Mouse (Mus musculus): ENCODE measurements around the gene Nup107. TPM values are rescaled to one million over a fixed set of nuclear protein-coding genes. Genes with fewer than 3 reads are reported as not detected.
A peak's percentile ranks its signal among the peaks of the same experiment; 100 is the strongest.
"Not testable (repeated sequence)": the region's sequence is repeated elsewhere in the genome, so short reads cannot be mapped to it uniquely, and the experiment has no call there.

The Nup107 gene
- polyA plus RNA-seq, 1 experiment from 2014 or later = 58.8 TPM

GRCm38 (mm10) chr10:117711408-117711807 is 81.1 kb downstream of the Nup107 start:
- no peak for ATAC-seq
- Histone ChIP-seq H3K27ac (no peak overlapping the region), H3K4me3 (replicated peaks) (peak overlapping the region; percentile 95; the same call in 1 of the 2 replicates)

DNA sequence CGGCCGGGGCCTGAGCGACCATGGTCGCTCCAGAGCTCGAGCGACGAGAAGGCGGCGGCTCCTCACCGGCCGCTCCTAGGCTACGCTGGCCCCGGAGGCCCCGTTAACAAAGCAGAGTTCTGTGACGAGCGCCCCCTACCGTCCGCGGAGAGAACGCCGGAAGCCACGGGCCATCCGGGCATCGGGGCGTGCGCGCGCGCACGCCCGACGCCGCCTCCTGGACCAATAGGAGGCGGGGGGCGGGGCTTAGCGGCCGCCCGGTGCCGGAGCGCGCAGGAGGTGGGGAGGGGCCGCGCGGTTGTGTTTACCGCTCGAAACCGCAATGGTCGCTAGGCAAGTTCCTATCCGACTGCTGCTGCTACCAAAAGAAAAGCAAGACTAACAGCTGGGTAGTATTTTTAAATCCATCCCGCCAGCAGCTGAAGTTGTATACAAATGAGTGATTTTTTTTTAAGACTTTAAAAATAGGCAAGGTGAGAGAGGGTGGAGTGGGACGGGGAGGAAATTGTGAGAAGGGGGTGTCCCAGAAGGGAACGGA is 81.8 kb downstream of the Nup107 start, which contains the start of gene Mdm2:
Gene Mdm2 (minus strand): TSS at position 155 of the 538 bp plus-strand sequence.
- peak; percentile 96 for ATAC-seq

More at GRCm38 (mm10) chr10:117711408-117711807, 81.1 kb downstream of the Nup107 start:
- 0 out of 2 replicates have a peak, but pooled peaks cover 6% of the 10 kb centered on the region for H3K36me3 ChIP-seq
- no peaks in the 10 kb centered on the region for H3K9me3 ChIP-seq
- peak overlapping the region; percentile 49; the same call in 1 of the 2 replicates for H3K9ac ChIP-seq
- H3K4me2 ChIP-seq (replicated peaks) = peak overlapping the region; percentile 61
- WGBS = 59% methylated on average over 5 of the region's 5 CpGs
- peaks cover 8% of the 10 kb centered on the region; the same call in 1 of the 2 replicates for H3K4me1 ChIP-seq (replicated peaks)
- H3K27me3 ChIP-seq (replicated peaks) = no peaks in the 10 kb centered on the region

GRCm38 (mm10) chr10:117709930-117710603 is 82.4 kb downstream of the Nup107 start:
- Histone ChIP-seq H3K27me3 (replicated peaks) (no peaks in the 10 kb centered on the region), H3K9ac (peak overlapping the region; percentile 99), H3K4me1 (replicated peaks) (peaks cover 8% of the 10 kb centered on the region; the same call in 1 of the 2 replicates), H3K27ac (peak overlapping the region; percentile 97), H3K9me3 (no peaks in the 10 kb centered on the region), H3K4me3 (replicated peaks) (peak overlapping the region; percentile 95), H3K4me2 (replicated peaks) (peak overlapping the region; percentile 56), H3K36me3 (peaks cover 11% of the 10 kb centered on the region)
- under 1% methylated on average over 66 of the region's 71 CpGs for WGBS
- peak; percentile 83 for ATAC-seq

More for the DNA sequence above, 81.8 kb downstream of the Nup107 start, which contains the start of gene Mdm2:
- Histone ChIP-seq H3K4me2 (replicated peaks) (peak within 1 kb of the TSS; percentile 61), H3K9ac (peak within 1 kb of the TSS; percentile 99), H3K4me1 (replicated peaks) (peaks cover 8% of the 10 kb centered on the region; the same call in 1 of the 2 replicates), H3K27me3 (replicated peaks) (no peaks in the 10 kb centered on the region), H3K4me3 (replicated peaks) (peak within 1 kb of the TSS; percentile 95), H3K36me3 (peaks cover 7% of the 10 kb centered on the region; the same call in 1 of the 2 replicates), H3K27ac (peak within 1 kb of the TSS; percentile 97), H3K9me3 (no peaks in the 10 kb centered on the region)
- WGBS = under 1% methylated on average over 52 of the region's 52 CpGs

GRCm38 (mm10) chr10:117709326-117709830 is 83.1 kb downstream of the Nup107 start:
- ATAC-seq = no peak
- Histone ChIP-seq H3K27me3 (replicated peaks) (no peaks in the 10 kb centered on the region), H3K4me3 (replicated peaks) (peak overlapping the region; percentile 95), H3K9me3 (no peaks in the 10 kb centered on the region), H3K4me1 (replicated peaks) (peaks cover 8% of the 10 kb centered on the region; the same call in 1 of the 2 replicates), H3K9ac (peak overlapping the region; percentile 99), H3K4me2 (replicated peaks) (peak overlapping the region; percentile 56), H3K36me3 (peaks cover 14% of the 10 kb centered on the region), H3K27ac (peak overlapping the region; percentile 97)
- 36% methylated on average over 12 of the region's 12 CpGs for WGBS

GRCm38 (mm10) chr10:117708856-117709255 is 83.6 kb downstream of the Nup107 start:
- H3K9ac ChIP-seq = no peak overlapping the region
- no peaks in the 10 kb centered on the region for H3K27me3 ChIP-seq (replicated peaks)
- 73% methylated on average over 9 of the region's 9 CpGs for WGBS
- no peak overlapping the region for H3K27ac ChIP-seq
- peak overlapping the region; percentile 95 for H3K4me3 ChIP-seq (replicated peaks)
- peaks cover 8% of the 10 kb centered on the region; the same call in 1 of the 2 replicates for H3K4me1 ChIP-seq (replicated peaks)
- H3K9me3 ChIP-seq = no peaks in the 10 kb centered on the region
- H3K4me2 ChIP-seq (replicated peaks) = peak overlapping the region; percentile 56
- H3K36me3 ChIP-seq = peaks cover 17% of the 10 kb centered on the region
- no peak for ATAC-seq

- Histone ChIP-seq H3K9ac (no peak overlapping the region), H3K27me3 (replicated peaks) (no peaks in the 10 kb centered on the region), H3K4me1 (replicated peaks) (peaks cover 8% of the 10 kb centered on the region; the same call in 1 of the 2 replicates), H3K4me2 (replicated peaks) (no peak overlapping the region), H3K9me3 (no peaks in the 10 kb centered on the region), H3K36me3 (peaks cover 20% of the 10 kb centered on the region), H3K4me3 (replicated peaks) (no peak overlapping the region), H3K27ac (no peak overlapping the region)
- no peak for ATAC-seq
- WGBS = 96% methylated on average over 2 of the region's 2 CpGs
Measured at GRCm38 (mm10) chr10:117708376-117708775, 84.1 kb downstream of the Nup107 start.

DNA sequence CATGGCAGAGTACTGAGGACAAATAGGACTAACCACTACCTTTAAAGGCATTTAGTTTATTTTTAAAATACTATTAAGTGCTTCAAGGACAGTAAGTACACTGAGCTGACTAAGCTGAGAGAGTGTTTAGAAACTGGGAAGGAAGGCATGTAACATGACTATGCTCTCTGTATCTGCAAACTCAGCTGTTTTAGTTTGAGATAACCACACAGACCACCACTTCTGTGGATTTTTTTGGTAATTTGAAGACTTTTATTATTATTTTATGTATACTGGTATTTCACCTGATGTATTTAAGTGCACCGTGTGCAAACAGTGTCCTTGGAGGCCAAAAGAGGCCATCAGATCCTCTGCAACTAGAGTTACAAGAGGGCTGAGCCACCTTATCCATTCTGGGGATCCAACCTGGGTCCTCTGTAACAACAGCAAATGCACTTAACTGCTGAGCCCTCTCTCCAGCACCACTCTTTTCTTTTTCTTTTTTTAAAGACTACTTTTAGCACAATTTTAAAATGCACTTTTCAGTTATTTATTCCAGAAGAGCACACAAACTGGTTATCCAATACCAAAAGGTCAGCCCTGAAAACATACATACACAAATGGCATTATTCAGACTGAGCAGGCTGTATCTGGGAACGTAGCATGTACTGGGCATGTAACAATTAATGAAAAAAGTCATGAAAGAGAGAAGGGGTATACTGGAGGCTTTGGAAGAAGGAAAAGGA is 85.2 kb downstream of the Nup107 start:
- Histone ChIP-seq H3K36me3 (peaks cover 22% of the 10 kb centered on the region), H3K4me3 (replicated peaks) (no peak overlapping the region), H3K27ac (no peak overlapping the region), H3K9ac (no peak overlapping the region), H3K4me2 (replicated peaks) (no peak overlapping the region), H3K4me1 (replicated peaks) (peaks cover 8% of the 10 kb centered on the region; the same call in 1 of the 2 replicates), H3K9me3 (no peaks in the 10 kb centered on the region), H3K27me3 (replicated peaks) (no peaks in the 10 kb centered on the region)
- WGBS = 82% methylated on average over 2 of the region's 2 CpGs
- ATAC-seq = no peak

DNA sequence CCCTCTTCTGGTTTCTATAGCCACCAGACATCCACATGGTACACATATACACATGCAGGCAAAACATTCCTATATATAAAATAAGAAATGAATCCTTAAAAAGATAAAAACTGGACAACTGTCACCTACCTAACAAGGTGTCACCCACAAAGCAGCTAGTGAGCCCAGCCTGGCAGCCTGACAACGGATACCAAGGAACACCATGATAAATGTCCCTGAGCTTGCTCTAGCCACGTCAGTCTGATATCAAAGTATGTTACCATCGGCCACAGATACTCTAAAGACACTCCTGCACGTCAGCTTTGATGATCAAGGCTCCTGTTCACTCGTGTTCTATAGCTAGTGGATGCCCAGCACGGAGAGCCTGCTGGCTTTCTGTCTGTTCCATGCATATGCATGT is 86.1 kb downstream of the Nup107 start:
- ATAC-seq = no peak
- Histone ChIP-seq H3K4me2 (replicated peaks) (no peak overlapping the region), H3K36me3 (peaks cover 28% of the 10 kb centered on the region), H3K9ac (no peak overlapping the region), H3K4me3 (replicated peaks) (no peak overlapping the region), H3K27me3 (replicated peaks) (no peaks in the 10 kb centered on the region), H3K27ac (no peak overlapping the region), H3K9me3 (no peaks in the 10 kb centered on the region), H3K4me1 (replicated peaks) (peaks cover 8% of the 10 kb centered on the region; the same call in 1 of the 2 replicates)
- WGBS = 89% methylated on average over 6 of the region's 6 CpGs

DNA sequence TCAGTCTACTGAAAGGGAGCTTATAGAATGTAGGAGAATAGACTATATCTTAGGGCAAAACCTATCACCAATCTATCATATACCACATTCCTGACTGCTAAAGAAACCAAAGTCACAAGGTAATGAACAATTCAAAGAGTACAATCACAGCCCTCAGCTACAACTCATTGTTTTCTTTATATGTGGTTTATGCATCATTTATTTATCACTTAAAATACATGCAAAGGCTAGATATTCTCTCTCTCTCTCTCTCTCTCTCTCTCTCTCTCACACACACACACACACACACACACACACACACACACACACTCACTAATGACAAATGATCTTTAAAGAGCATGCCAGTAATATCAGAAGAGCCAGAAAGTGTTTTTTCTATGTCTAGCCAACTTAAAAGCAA is 86.7 kb downstream of the Nup107 start:
- H3K36me3 ChIP-seq = peaks cover 28% of the 10 kb centered on the region
- no peak for ATAC-seq

GRCm38 (mm10) chr10:117704964-117705335 is 87.6 kb downstream of the Nup107 start:
- H3K27me3 ChIP-seq (replicated peaks) = no peaks in the 10 kb centered on the region
- H3K27ac ChIP-seq = no peak overlapping the region
- no peak overlapping the region for H3K9ac ChIP-seq
- no peaks in the 10 kb centered on the region for H3K9me3 ChIP-seq
- H3K4me1 ChIP-seq (replicated peaks) = peaks cover 6% of the 10 kb centered on the region; the same call in 1 of the 2 replicates
- H3K4me3 ChIP-seq (replicated peaks) = no peak overlapping the region
- ATAC-seq = no peak
- peaks cover 34% of the 10 kb centered on the region for H3K36me3 ChIP-seq
- 97% methylated on average over 6 of the region's 6 CpGs for WGBS
- no peak overlapping the region for H3K4me2 ChIP-seq (replicated peaks)

More for the DNA sequence above, 86.7 kb downstream of the Nup107 start:
- H3K4me2 ChIP-seq (replicated peaks) = no peak overlapping the region
- peaks cover 6% of the 10 kb centered on the region; the same call in 1 of the 2 replicates for H3K4me1 ChIP-seq (replicated peaks)
- no peak overlapping the region for H3K4me3 ChIP-seq (replicated peaks)
- H3K9ac ChIP-seq = no peak overlapping the region
- H3K27ac ChIP-seq = no peak overlapping the region
- H3K27me3 ChIP-seq (replicated peaks) = no peaks in the 10 kb centered on the region
- H3K9me3 ChIP-seq = no peaks in the 10 kb centered on the region

DNA sequence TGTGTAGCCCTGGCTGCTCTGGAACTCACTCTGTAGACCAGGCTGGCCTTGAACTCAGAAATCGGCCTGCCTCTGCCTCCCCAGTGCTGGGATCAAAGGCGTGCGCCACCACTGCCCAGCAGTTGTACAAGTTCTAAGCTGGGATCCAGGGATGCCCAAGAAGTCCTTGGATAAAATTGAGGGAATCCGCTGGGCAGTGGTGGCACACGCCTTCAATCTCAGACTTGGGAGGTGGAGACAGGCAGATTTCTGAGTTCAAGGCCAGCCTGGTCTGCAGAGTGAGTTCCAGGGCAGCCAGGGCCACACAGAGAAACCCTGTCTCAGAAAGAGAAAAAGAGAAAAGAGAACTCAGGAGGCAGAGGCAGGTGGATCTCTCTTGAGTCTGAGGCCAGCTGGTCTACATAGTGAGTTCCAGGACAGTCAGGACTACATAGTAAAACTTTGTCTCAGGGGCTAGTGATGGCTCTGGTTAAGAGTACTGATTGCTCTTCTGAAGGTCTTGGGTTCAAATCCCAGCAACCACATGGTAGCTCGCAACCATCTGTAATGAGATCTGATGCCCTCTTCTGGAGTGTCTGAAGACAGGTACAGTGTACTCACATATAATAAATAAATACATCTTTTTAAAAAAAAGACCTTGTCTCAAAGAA is 88.1 kb downstream of the Nup107 start:
- H3K9me3 ChIP-seq; ATAC-seq; H3K9ac ChIP-seq; H3K4me2 ChIP-seq (replicated peaks); H3K4me3 ChIP-seq (replicated peaks); H3K27ac ChIP-seq; H3K27me3 ChIP-seq (replicated peaks); H3K4me1 ChIP-seq (replicated peaks): not testable (repeated sequence)
- H3K36me3 ChIP-seq = peaks cover 39% of the 10 kb centered on the region
- 95% methylated on average over 6 of the region's 6 CpGs for WGBS

Data from intestine, embryonic 15.5 days (tissue).